In the genomic region with DNA sequence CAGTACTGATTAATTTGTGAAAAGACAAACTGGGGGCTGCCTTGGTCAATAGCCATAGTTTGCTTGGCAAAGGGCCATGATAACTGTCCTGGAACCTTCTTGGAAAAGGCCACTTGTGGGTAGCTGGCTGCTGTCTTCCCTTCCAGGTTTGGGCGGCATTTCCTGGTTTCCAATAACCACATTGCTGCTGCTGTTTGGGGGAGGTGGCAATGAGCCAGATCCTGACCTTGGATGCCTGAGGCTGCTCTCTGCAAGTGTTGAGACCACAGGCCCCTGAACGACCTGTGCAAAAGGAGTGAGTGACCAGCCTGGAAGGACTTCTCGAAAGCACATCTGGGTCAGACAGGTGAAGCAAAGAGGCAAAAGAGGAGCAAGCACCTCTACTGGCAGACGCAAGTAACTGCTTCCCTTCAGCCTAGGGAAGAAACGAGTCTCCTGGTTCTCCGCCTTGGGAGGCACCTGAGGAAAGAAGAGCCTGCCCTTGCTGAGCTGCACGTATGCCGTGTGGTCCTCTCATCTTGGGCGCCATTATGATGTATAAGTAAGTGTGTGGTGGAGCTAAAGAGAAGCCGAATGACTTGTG, we compare ENCODE assay signal across 12 mouse cellular contexts.
DNase-seq lines count a peak whose midpoint lies in the region; ATAC-seq and TF ChIP-seq lines count a peak whose summit lies in the region.
"Had no signal": no experiment of that assay in that cellular context is flagged by ENCODE, and none has a peak within 500 bp of the region (broad histone marks: within the 10 kb centered on the region; RNA-seq: fewer than 3 reads in every experiment).

No protein-coding gene starts in this region.

- no peak for ATAC-seq in forebrain, postnatal 0 days
- no peak for ATAC-seq in forebrain, embryonic 13.5 days

- no peak for TF ChIP-seq POLR2A in CH12.LX (IDR thresholded peaks at IDR 0.05; ENCODE audit: low read depth, low read length)

- peaks cover 7% of the 10 kb centered on the region; the same call in 1 of the 2 replicates for H3K4me1 ChIP-seq in forebrain, postnatal 0 days (ENCODE audit: insufficient read depth)
- H3K4me1 ChIP-seq in forebrain, embryonic 13.5 days: peaks cover 25% of the 10 kb centered on the region
- H3K4me1 ChIP-seq in CH12.LX (ENCODE audit: control insufficient read depth in 1 of 2, insufficient read depth in 2 of 2): peaks cover 2 to 21% of the 10 kb centered on the region in 2 experiments; a peak in 2 of 4 replicates
- peaks cover 23% of the 10 kb centered on the region for H3K4me1 ChIP-seq in embryonic facial prominence, embryonic 10.5 days

- no peak for DNase-seq in forebrain, postnatal 0 days
- no peak for DNase-seq in left cerebral cortex, adult 2 months (ENCODE audit: extremely low spot score in 1 of 2, low spot score in 2 of 2)
- DNase-seq in left cerebral cortex, adult 8-10 months (ENCODE audit: low spot score in 2 of 2): no peak
- DNase-seq in CH12.LX (ENCODE audit: extremely low read depth): no peak
- DNase-seq in embryonic facial prominence, embryonic 10.5 days (ENCODE audit: low spot score): no peak
- DNase-seq in yolk sac, embryonic 10.5 days (ENCODE audit: low spot score): no peak
- no peak for DNase-seq in urinary bladder, postnatal 36 days (ENCODE audit: low spot score in 2 of 2)
- DNase-seq: adrenal gland, adult 2 months had no signal

- H3K4me2 ChIP-seq in forebrain, postnatal 0 days (ENCODE audit: low read depth): no peak overlapping the region
- H3K4me2 ChIP-seq in forebrain, embryonic 13.5 days: no peak overlapping the region
- no peak overlapping the region for H3K4me2 ChIP-seq in CH12.LX (ENCODE audit: insufficient read depth, low read depth, poor library complexity, severe bottlenecking)

- no peak overlapping the region for H3K27ac ChIP-seq in forebrain, postnatal 0 days (ENCODE audit: low read depth, low read length)
- H3K27ac ChIP-seq in forebrain, embryonic 13.5 days: no peak overlapping the region
- no peak overlapping the region for H3K27ac ChIP-seq in left cerebral cortex, adult 2 months
- H3K27ac ChIP-seq in CH12.LX (ENCODE audit: insufficient read depth, low read depth): no peak overlapping the region
- H3K27ac ChIP-seq in embryonic facial prominence, embryonic 10.5 days (replicated peaks): no peak overlapping the region
- H3K27ac ChIP-seq: embryonic facial prominence, embryonic 15.5 days; heart, embryonic 15.5 days had no signal

- TF ChIP-seq CTCF in forebrain, postnatal 0 days (IDR thresholded peaks at IDR 0.05; ENCODE audit: low read depth): peak; percentile 53
- TF ChIP-seq CTCF in left cerebral cortex, adult 2 months (IDR thresholded peaks at IDR 0.05): peak; percentile 49
- peak in 1 of 2 experiments; percentile 20; a peak in 2 of 4 replicates for TF ChIP-seq CTCF in CH12.LX (conservative IDR thresholded peaks at IDR 0.05 in 1 of 2, IDR thresholded peaks at IDR 0.05 in 1 of 2; ENCODE audit: low read depth in 2 of 2, low read length in 2 of 2)

- dilution Hi-C loops in CH12.LX (cut with MboI; ENCODE audit: extremely low pct_ligation_motif_present, extremely low pct_unique_long_range_greater_than_20kb, low sequenced_read_pairs): no loop called here

- H3K79me2 ChIP-seq in CH12.LX (replicated peaks; ENCODE audit: control insufficient read depth, extremely low read depth, insufficient read depth, poor library complexity, severe bottlenecking): no peaks in the 10 kb centered on the region

- 54% methylated on average over 10 of the region's 10 CpGs for WGBS in forebrain, postnatal 0 days
- 50% methylated on average over 10 of the region's 10 CpGs for WGBS in forebrain, embryonic 13.5 days
- 41% methylated on average over 10 of the region's 10 CpGs for WGBS in embryonic facial prominence, embryonic 10.5 days

- no peak; the same call in 1 of the 2 replicates for TF ChIP-seq RAD21 in CH12.LX (IDR thresholded peaks at IDR 0.05; ENCODE audit: low read depth, low read length)

- H3K27me3 ChIP-seq in forebrain, postnatal 0 days (ENCODE audit: insufficient read depth, low read length): no peaks in the 10 kb centered on the region
- H3K27me3 ChIP-seq in forebrain, embryonic 13.5 days: peaks cover 73% of the 10 kb centered on the region
- H3K27me3 ChIP-seq in CH12.LX (replicated peaks): no peaks in the 10 kb centered on the region
- peaks cover 36% of the 10 kb centered on the region for H3K27me3 ChIP-seq in embryonic facial prominence, embryonic 10.5 days (replicated peaks; ENCODE audit: low read depth, poor library complexity, severe bottlenecking)
- H3K27me3 ChIP-seq: heart, embryonic 15.5 days had no signal

- no peaks in the 10 kb centered on the region for H3K9me3 ChIP-seq in forebrain, postnatal 0 days (ENCODE audit: low read length)
- H3K9me3 ChIP-seq in forebrain, embryonic 13.5 days (replicated peaks): no peaks in the 10 kb centered on the region
- H3K9me3 ChIP-seq in CH12.LX (replicated peaks; ENCODE audit: low read length): no peaks in the 10 kb centered on the region
- no peaks in the 10 kb centered on the region for H3K9me3 ChIP-seq in embryonic facial prominence, embryonic 10.5 days
- H3K9me3 ChIP-seq: embryonic facial prominence, embryonic 15.5 days; heart, embryonic 15.5 days had no signal

- no peak for TF ChIP-seq EP300 in CH12.LX (IDR thresholded peaks at IDR 0.05; ENCODE audit: low read length)

- no peak overlapping the region for H3K4me3 ChIP-seq in forebrain, postnatal 0 days (ENCODE audit: low read depth, low read length)
- no peak overlapping the region for H3K4me3 ChIP-seq in forebrain, embryonic 13.5 days
- H3K4me3 ChIP-seq in left cerebral cortex, adult 2 months: no peak overlapping the region
- no peak overlapping the region for H3K4me3 ChIP-seq in CH12.LX (replicated peaks in 1 of 3; ENCODE audit: low read depth in 2 of 3, low read length in 2 of 3, poor library complexity in 1 of 3)
- peak overlapping the region; percentile 1; the same call in 1 of the 2 replicates for H3K4me3 ChIP-seq in embryonic facial prominence, embryonic 10.5 days
- H3K4me3 ChIP-seq: embryonic facial prominence, embryonic 15.5 days; heart, embryonic 15.5 days; myocyte had no signal

- intact Hi-C loops in left cerebral cortex, adult 2 months (cut with DNase I): loop anchor here (5.0 kb wide), 3 partner anchors 304 to 399 kb away; partner anchors contain the start of gene Twistnb

- H3K9ac ChIP-seq in forebrain, postnatal 0 days: no peak overlapping the region
- no peak overlapping the region for H3K9ac ChIP-seq in forebrain, embryonic 13.5 days
- no peak overlapping the region for H3K9ac ChIP-seq in CH12.LX (ENCODE audit: insufficient read depth, low read depth)
- H3K9ac ChIP-seq: embryonic facial prominence, embryonic 15.5 days; heart, embryonic 15.5 days had no signal

- in situ Hi-C loops in CH12.LX (cut with MboI; ENCODE audit: low pct_ligation_motif_present, low pct_unique_long_range_greater_than_20kb, low sequenced_read_pairs): loop anchor here (5.0 to 25.0 kb wide), 3 partner anchors 74 to 309 kb away; no protein-coding TSS in a partner anchor

- H3K36me3 ChIP-seq in forebrain, postnatal 0 days (ENCODE audit: insufficient read depth): no peaks in the 10 kb centered on the region
- no peaks in the 10 kb centered on the region for H3K36me3 ChIP-seq in forebrain, embryonic 13.5 days (ENCODE audit: poor library complexity, severe bottlenecking)
- no peaks in the 10 kb centered on the region for H3K36me3 ChIP-seq in CH12.LX (replicated peaks in 1 of 2; ENCODE audit: control insufficient read depth in 1 of 2, insufficient read depth in 1 of 2, low read length in 1 of 2)
- no peaks in the 10 kb centered on the region for H3K36me3 ChIP-seq in embryonic facial prominence, embryonic 10.5 days (replicated peaks)
- H3K36me3 ChIP-seq: embryonic facial prominence, embryonic 15.5 days; heart, embryonic 15.5 days had no signal

TF ChIP-seq in CH12.LX, 34 proteins besides CTCF, POLR2A, EP300 and RAD21:
- TF ChIP-seq SMC3 (IDR thresholded peaks at IDR 0.05; ENCODE audit: low read depth, low read length): peak; percentile 11; the same call in 1 of the 2 replicates
- no peak for TF ChIP-seq HCFC1 (IDR thresholded peaks at IDR 0.05; ENCODE audit: low read depth, low read length)
